ENCODE assay signal across 7 mouse cellular contexts in genomic region chr13:81641289-81642045, GRCm38 (mm10). TPM values are rescaled to one million over a fixed set of nuclear protein-coding genes. Genes with fewer than 3 reads are reported as not detected.
DNase-seq lines count a peak whose midpoint lies in the region; ATAC-seq and TF ChIP-seq lines count a peak whose summit lies in the region.

No protein-coding gene starts in this region.

- peak overlapping the region; percentile 59 for H3K4me2 ChIP-seq in heart, embryonic 16.5 days (ENCODE audit: low read depth, low read length)
- 0 out of 2 replicates have a peak overlapping the region, but pooled peaks have one; percentile 25 for H3K4me2 ChIP-seq in lung, postnatal 0 days (replicated peaks; ENCODE audit: low read depth, low read length)

- TF ChIP-seq EP300 in lung, postnatal 0 days (IDR thresholded peaks at IDR 0.05), result no peak

- peaks cover 49% of the 10 kb centered on the region for H3K4me1 ChIP-seq in E14TG2a.4 (replicated peaks; ENCODE audit: low read depth, low read length)
- H3K4me1 ChIP-seq in heart, embryonic 16.5 days (ENCODE audit: control insufficient read depth, insufficient read depth, low read length), result peaks cover 2% of the 10 kb centered on the region
- no peaks in the 10 kb centered on the region for H3K4me1 ChIP-seq in lung, postnatal 0 days (ENCODE audit: insufficient read depth, low read depth, low read length)

- peak; percentile 89 for TF ChIP-seq CTCF in E14TG2a.4 (conservative IDR thresholded peaks at IDR 0.05; ENCODE audit: low read length)
- TF ChIP-seq CTCF in lung, postnatal 0 days (IDR thresholded peaks at IDR 0.05), result peak; percentile 83

- H3K27me3 ChIP-seq in E14TG2a.4 (ENCODE audit: insufficient read depth, low read length), result no peaks in the 10 kb centered on the region
- no peaks in the 10 kb centered on the region for H3K27me3 ChIP-seq in heart, embryonic 16.5 days (ENCODE audit: control insufficient read depth, insufficient read depth, low read length)
- H3K27me3 ChIP-seq in lung, postnatal 0 days (replicated peaks; ENCODE audit: insufficient read depth, low read length), result no peaks in the 10 kb centered on the region

- 19% methylated on average over 8 of the region's 8 CpGs for WGBS in heart, embryonic 16.5 days
- WGBS in lung, postnatal 0 days, result 9% methylated on average over 8 of the region's 8 CpGs

- H3K27ac ChIP-seq in heart, embryonic 16.5 days (ENCODE audit: low read length), result no peak overlapping the region
- H3K27ac ChIP-seq in lung, postnatal 0 days (ENCODE audit: low read length), result no peak overlapping the region

- H3K9me3 ChIP-seq in E14TG2a.4 (ENCODE audit: low read length), result no peaks in the 10 kb centered on the region
- H3K9me3 ChIP-seq in heart, embryonic 16.5 days (replicated peaks; ENCODE audit: control insufficient read depth, low read length), result no peaks in the 10 kb centered on the region
- no peaks in the 10 kb centered on the region for H3K9me3 ChIP-seq in lung, postnatal 0 days (ENCODE audit: low read length)

- peaks cover 15% of the 10 kb centered on the region; the same call in 1 of the 2 replicates for H3K36me3 ChIP-seq in E14TG2a.4 (ENCODE audit: insufficient read depth, low read length)
- H3K36me3 ChIP-seq in heart, embryonic 16.5 days (ENCODE audit: control insufficient read depth, insufficient read depth), result no peaks in the 10 kb centered on the region
- no peaks in the 10 kb centered on the region for H3K36me3 ChIP-seq in lung, postnatal 0 days (ENCODE audit: insufficient read depth, low read length)

- DNase-seq in ZHBTc4 (ENCODE audit: low read depth, low spot score), result peak; percentile 60
- DNase-seq in embryo, embryonic 9.5 days (ENCODE audit: extremely low spot score), result peak; percentile 61
- peak; percentile 21 to 67 for DNase-seq in layer of hippocampus, adult 18-20 months (ENCODE audit: low spot score in 2 of 2)
- peak; percentile 61 for DNase-seq in lung, postnatal 0 days (ENCODE audit: low spot score)
- DNase-seq in right cerebral cortex, adult 2 months (ENCODE audit: low spot score in 2 of 2), result peak; percentile 54 to 65

- no peak overlapping the region for H3K9ac ChIP-seq in heart, embryonic 16.5 days (ENCODE audit: low read length)
- no peak overlapping the region for H3K9ac ChIP-seq in lung, postnatal 0 days (replicated peaks; ENCODE audit: low read depth)

- ATAC-seq in heart, embryonic 16.5 days (replicated peaks; ENCODE audit: extremely low read depth, insufficient read depth, low FRiP score), result no peak
- ATAC-seq in lung, postnatal 0 days, result no peak

- H3K4me3 ChIP-seq in E14TG2a.4 (replicated peaks; ENCODE audit: low read length), result no peak overlapping the region
- peak overlapping the region; percentile 23; the same call in 1 of the 2 replicates for H3K4me3 ChIP-seq in heart, embryonic 16.5 days (ENCODE audit: low read length)
- H3K4me3 ChIP-seq in lung, postnatal 0 days (ENCODE audit: low read depth, low read length), result no peak overlapping the region

RNA-seq across cellular contexts. Expression of gene Adgrv1, which starts 8.5 kb away (rescaled TPM):
- polyA plus RNA-seq in heart, embryonic 16.5 days (2015; fragmentation: Nextera tagmentation; extraction: Ambion mirVana), result 0.81 and 0.97 TPM in 2 replicates
- total RNA-seq in layer of hippocampus, adult 18-20 months (2021), result 1 to 10 TPM; 1.3 to 1.5 TPM
- polyA plus RNA-seq in lung, postnatal 0 days (2015; fragmentation: Nextera tagmentation; extraction: Ambion mirVana), result 2.0 and 2.2 TPM in 2 replicates

RNA-seq across cellular contexts. Expression of gene Lysmd3, which starts 16.0 kb away (rescaled TPM):
- 20.4 and 21.1 TPM in 2 replicates for polyA plus RNA-seq in heart, embryonic 16.5 days (2015; fragmentation: Nextera tagmentation; extraction: Ambion mirVana)
- total RNA-seq in layer of hippocampus, adult 18-20 months (2021), result 10 to 100 TPM in 1 of 2 experiments, 1 to 10 TPM in 1; 7.5 to 11.6 TPM
- polyA plus RNA-seq in lung, postnatal 0 days (2015; fragmentation: Nextera tagmentation; extraction: Ambion mirVana), result 19.3 and 20.0 TPM in 2 replicates
